Mouse (Mus musculus) ES-Bruce4 (cell line): ENCODE results near the gene Kdm5b.

Experiments
- CTCF ChIP-seq: IDR thresholded peaks from one replicate; pipeline ENCODE4 v1.8.1; 2011; ENCODE audit warnings: low read depth, low read length
- EP300 ChIP-seq: IDR thresholded peaks from 2 replicates; pipeline ENCODE4 v1.6.1; 2011; ENCODE audit warnings: low read depth, low read length; ENCODE audit not compliant: insufficient read depth
- POLR2A ChIP-seq: IDR thresholded peaks from one replicate; pipeline ENCODE4 v1.8.1; 2011; ENCODE audit warnings: low read length; ENCODE audit not compliant: insufficient read depth

DNA sequence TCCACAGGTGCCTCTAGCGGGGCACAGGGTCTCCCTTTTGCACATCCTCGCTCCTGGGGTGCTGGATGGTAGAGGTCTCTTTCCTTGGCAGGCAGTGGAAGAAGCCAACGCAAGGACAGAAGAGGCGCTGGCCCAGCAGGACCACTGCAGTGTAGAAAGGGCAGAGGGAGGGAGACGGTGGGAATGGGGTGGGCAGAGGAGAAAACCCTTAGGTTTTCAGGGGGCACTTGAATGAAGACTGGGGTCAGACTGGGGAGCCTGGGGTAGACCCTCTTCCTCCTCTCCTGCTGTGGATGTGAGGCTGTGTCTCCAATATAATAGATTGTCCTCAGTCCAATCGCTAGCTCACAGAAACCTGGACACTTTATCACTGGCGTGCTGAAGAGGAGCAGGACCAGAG is 87.6 kb downstream of the Kdm5b start:
- TF ChIP-seq POLR2A (no peak), CTCF (no peak), EP300 (no peak)
